Mouse (Mus musculus) activated CD4-positive, CD25-positive, alpha-beta regulatory T cell, adult 4 months (primary cell): Measurements from ENCODE around the gene Pde6d. TPM values are rescaled to one million over a fixed set of nuclear protein-coding genes. Genes with fewer than 3 reads are reported as not detected.
"Not testable (repeated sequence)": the region's sequence is repeated elsewhere in the genome, so short reads cannot be mapped to it uniquely, and the experiment has no call there.

Experiments used
- ATAC-seq: one replicate; pipeline ENCODE4 v1.8.0; 2017
- polyA plus RNA-seq, 2 experiments: library from polyadenylated mRNA; unstranded; fragments of 100-300 nt; shearing (Covaris generic); gene quantifications; one replicate each; pipeline ENCODE4 v1.2.1; 2017

The Pde6d gene
- polyA plus RNA-seq, 2 experiments from 2014 or later: 17.1 to 22.3 TPM

GRCm38 (mm10) chr1:86568409-86568808 is 14.0 kb downstream of the Pde6d start:
- ATAC-seq: no peak

GRCm38 (mm10) chr1:86562663-86563062 is 19.8 kb downstream of the Pde6d start:
- no peak for ATAC-seq

GRCm38 (mm10) chr1:86559232-86559631 is 23.2 kb downstream of the Pde6d start:
- ATAC-seq: no peak

- ATAC-seq: no peak
Measured at GRCm38 (mm10) chr1:86557872-86558271, 24.6 kb downstream of the Pde6d start.

- no peak for ATAC-seq
Measured at GRCm38 (mm10) chr1:86555665-86556064, 26.8 kb downstream of the Pde6d start.

- no peak for ATAC-seq
Measured at GRCm38 (mm10) chr1:86551877-86552276, 30.6 kb downstream of the Pde6d start.

GRCm38 (mm10) chr1:86551299-86551698 is 31.1 kb downstream of the Pde6d start:
- no peak for ATAC-seq

GRCm38 (mm10) chr1:86546797-86547196 is 35.6 kb downstream of the Pde6d start:
- no peak for ATAC-seq

- ATAC-seq: no peak
Measured at GRCm38 (mm10) chr1:86542584-86542983, 39.8 kb downstream of the Pde6d start.

- ATAC-seq: not testable (repeated sequence)
Measured at GRCm38 (mm10) chr1:86539583-86539982, 42.8 kb downstream of the Pde6d start.

GRCm38 (mm10) chr1:86538383-86538782 is 44.0 kb downstream of the Pde6d start:
- ATAC-seq: no peak

GRCm38 (mm10) chr1:86533411-86534130 is 48.9 kb downstream of the Pde6d start:
- ATAC-seq: no peak

GRCm38 (mm10) chr1:86532362-86533051 is 49.9 kb downstream of the Pde6d start:
- peak; percentile 44 for ATAC-seq

- no peak for ATAC-seq
Measured at GRCm38 (mm10) chr1:86531547-86532321, 50.7 kb downstream of the Pde6d start.

GRCm38 (mm10) chr1:86530871-86531546 is 51.4 kb downstream of the Pde6d start:
- ATAC-seq: no peak

GRCm38 (mm10) chr1:86529590-86529989 is 52.8 kb downstream of the Pde6d start:
- no peak for ATAC-seq

GRCm38 (mm10) chr1:86528571-86529180 is 53.8 kb downstream of the Pde6d start:
- no peak for ATAC-seq

GRCm38 (mm10) chr1:86527599-86528486 is 54.6 kb downstream of the Pde6d start:
- ATAC-seq: peak; percentile 19

GRCm38 (mm10) chr1:86526789-86527598 is 55.4 kb downstream of the Pde6d start:
- no peak for ATAC-seq

GRCm38 (mm10) chr1:86526116-86526788 is 56.2 kb downstream of the Pde6d start, which contains the start of gene Ptma:
Gene Ptma, plus strand, starts transcription at chr1:86526726.
- peak; percentile 78 for ATAC-seq
